Mouse (Mus musculus) CD8-positive naive resting alpha-beta T cell, adult 2 months (primary cell): ENCODE results near the gene Olfr620.

Experiments
- DNase-seq, 2 experiments: peaks; one replicate each; pipeline ENCODE4 v3.0.0; 2022; ENCODE audit warnings: low read depth in 2 of 2, low spot score in 2 of 2

Olfr620 gene

GRCm38 (mm10) chr7:103612434-103612833 is at the start of gene Olfr620:
Olfr620 (minus strand) TSS chr7:103612534.
- DNase-seq = no peak

- DNase-seq = no peak
These were observed 31.7 kb upstream of the Olfr620 start for GRCm38 (mm10) chr7:103644070-103644469.

DNA sequence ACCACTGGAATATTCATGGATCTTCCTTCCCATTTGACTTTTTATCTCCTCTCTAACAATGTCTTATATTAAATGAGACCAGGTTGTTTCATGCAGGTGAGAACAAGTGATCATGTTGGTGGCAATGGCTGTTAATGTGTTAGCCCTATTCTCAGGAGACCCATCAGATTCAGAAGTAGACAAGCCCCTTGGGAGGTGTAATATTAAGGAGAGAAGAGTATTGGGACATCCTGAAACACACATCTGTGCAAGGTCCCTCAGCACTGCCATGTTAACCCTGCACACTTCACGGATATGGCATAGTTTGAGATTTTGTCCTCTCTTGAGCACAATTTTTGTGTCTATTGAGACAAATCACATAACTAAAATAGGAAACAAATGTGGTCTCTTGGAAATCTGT is 30.3 kb upstream of the Olfr620 start, which contains the start of gene Olfr622:
Gene Olfr622, minus strand, starts transcription at position 101 of the 400 bp plus-strand sequence.
- no peak for DNase-seq

DNA sequence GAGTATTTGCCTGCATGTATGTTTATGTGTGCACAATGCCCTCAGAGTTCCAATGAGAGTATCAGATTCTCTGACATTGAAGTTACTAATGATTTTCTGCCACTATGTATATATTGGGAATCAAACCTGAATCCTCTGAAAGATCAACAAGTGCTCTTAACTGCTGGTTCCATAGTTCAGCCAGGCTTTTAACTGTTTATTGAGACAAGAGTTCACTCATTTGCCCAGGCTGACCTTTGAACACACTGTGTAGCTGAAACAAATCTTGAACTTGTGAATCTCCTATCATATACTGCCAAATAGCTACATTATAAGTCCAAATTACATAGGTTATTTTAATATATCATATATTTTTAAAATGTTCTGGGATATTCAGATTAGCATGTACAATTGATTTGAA is 24.5 kb upstream of the Olfr620 start:
- no peak for DNase-seq

DNA sequence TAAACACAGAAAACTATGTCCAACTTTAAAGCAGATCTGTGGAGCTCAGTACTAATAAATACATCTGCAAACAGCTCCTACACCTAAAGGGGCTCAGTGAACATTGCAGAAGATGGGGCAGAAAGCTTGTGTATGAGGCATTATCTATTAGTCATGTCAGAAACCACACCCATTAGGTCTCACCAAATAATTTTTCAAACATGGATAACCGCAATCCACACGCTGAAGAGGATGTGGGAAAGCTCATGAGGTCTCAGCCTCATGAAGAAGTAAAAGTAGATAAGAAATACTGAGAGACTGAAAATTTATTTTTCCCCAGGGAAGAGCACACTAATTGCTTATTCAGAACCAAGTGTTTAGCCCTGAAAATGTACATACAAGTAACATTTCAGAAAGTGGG is 4.9 kb downstream of the Olfr620 start:
- DNase-seq = no peak

- DNase-seq = no peak
These were observed 12.1 kb downstream of the Olfr620 start, which contains the start of gene Olfr619 for GRCm38 (mm10) chr7:103600275-103600674. Olfr619 (plus strand) TSS chr7:103600575.

GRCm38 (mm10) chr7:103589803-103590202 is 22.5 kb downstream of the Olfr620 start, which contains the start of gene Olfr618:
Olfr618 (plus strand) TSS chr7:103590103.
- DNase-seq = no peak

GRCm38 (mm10) chr7:103572761-103573160 is 39.6 kb downstream of the Olfr620 start, which contains the start of gene Olfr617:
Olfr617 (plus strand) TSS chr7:103573061.
- DNase-seq = no peak

- no peak for DNase-seq
These were observed 43.3 kb downstream of the Olfr620 start, which contains the start of gene Olfr616 for GRCm38 (mm10) chr7:103569043-103569442. Olfr616 (minus strand) TSS chr7:103569143.

DNA sequence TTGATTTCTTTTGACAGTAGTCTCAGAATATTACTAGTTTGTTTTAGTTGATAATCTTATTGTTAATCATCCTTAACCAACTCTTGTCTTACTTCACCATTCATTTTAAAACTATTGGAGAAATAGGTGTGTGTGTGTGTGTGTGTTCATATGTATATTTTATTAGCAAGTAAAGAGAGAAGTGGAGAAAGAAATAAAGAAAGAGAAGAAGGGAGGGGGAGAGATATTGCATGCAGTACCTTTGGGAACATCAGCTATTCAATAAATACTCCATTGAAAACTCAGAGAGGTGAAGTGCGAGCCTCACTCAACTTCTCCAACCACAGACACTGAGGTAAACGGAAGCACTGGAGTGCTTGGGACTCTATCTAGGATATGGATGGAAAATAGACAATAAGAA is 56.6 kb downstream of the Olfr620 start, which contains the start of gene Olfr615:
Gene Olfr615, plus strand, starts transcription at position 301 of the 400 bp plus-strand sequence.
- no peak for DNase-seq
